Mouse (Mus musculus) cortical plate, adult 2 months (tissue): ENCODE results near the gene St3gal5.

Experiments used
- CTCF ChIP-seq: fragments of 200-500 bp; IDR thresholded peaks from 2 replicates; pipeline ENCODE4 v1.5.1; 2011; ENCODE audit warnings: mild to moderate bottlenecking, control low read depth, low read length; ENCODE audit not compliant: insufficient read depth; ENCODE audit errors: extremely low read depth
- POLR2A ChIP-seq: fragments of 200-500 bp; IDR thresholded peaks from 2 replicates; pipeline ENCODE4 v1.6.1; 2011; ENCODE audit warnings: mild to moderate bottlenecking, low read length, control low read depth; ENCODE audit not compliant: insufficient read depth; ENCODE audit errors: extremely low read depth

DNA sequence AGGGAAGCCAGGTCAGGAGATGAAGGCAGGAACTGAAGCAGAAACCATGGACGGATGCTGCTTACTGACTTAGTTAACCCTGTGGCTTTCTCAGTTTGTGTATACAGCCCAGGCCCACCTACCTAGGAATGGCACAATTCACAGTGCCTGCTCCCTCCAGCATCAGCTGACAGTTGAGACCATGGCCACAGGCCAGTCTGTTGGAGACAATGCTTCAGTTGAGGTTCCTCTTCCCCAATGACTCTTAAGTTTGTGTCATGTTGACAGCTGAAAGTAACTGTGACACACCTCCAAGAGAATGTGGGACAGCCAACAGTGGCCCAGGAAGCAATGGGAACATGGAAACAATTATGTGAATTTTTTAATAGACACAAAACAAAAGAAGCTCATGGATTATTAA lies 22.5 kb downstream of the St3gal5 start:
- TF ChIP-seq CTCF (no peak), POLR2A (no peak)
